Mouse (Mus musculus): ENCODE measurements around the gene 1600014C23Rik. TPM values are rescaled to one million over a fixed set of nuclear protein-coding genes. Genes with fewer than 3 reads are reported as not detected.

1600014C23Rik gene
- total RNA-seq, 1 experiment = not detected

DNA sequence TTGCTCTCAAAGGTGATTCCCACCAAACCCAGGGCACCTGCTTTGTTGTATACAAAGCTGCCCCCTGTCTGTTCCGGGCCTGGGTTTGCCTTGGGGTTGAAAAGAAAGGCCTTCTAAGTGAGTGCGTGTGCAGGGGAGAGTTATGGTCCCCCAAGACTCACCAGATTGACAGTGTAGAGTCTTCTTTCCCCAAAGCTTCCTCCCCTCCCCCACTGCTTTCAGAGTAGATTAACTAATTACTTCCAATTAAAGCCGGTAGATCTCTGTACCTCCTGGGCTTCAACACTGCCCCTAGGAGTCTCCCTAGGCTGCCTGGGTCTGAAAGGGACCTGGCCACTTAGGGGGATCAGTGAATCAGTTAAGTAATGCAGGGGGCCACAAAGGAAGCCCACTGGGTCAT, 689 bp upstream of the 1600014C23Rik start:
- Histone ChIP-seq H3K4me3 (ENCODE audit: insufficient read depth in 1 of 2, low read depth in 1 of 2, low read length in 2 of 2, poor library complexity in 1 of 2, severe bottlenecking in 1 of 2) (peak overlapping the region; percentile 62 to 63), H3K36me3 (ENCODE audit: control insufficient read depth, insufficient read depth, low read length, poor library complexity, severe bottlenecking) (no peaks in the 10 kb centered on the region), H3K4me1 (ENCODE audit: control insufficient read depth in 2 of 2, insufficient read depth in 2 of 2, low read length in 2 of 2, poor library complexity in 1 of 2) (peaks cover 4 to 30% of the 10 kb centered on the region in 2 experiments; a peak in 3 of 4 replicates), H3K27ac (ENCODE audit: insufficient read depth, low read depth, low read length, poor library complexity, severe bottlenecking) (no peak overlapping the region), H3K9ac (ENCODE audit: insufficient read depth, low read depth, low read length, poor library complexity, severe bottlenecking) (peak overlapping the region; percentile 63), H3K9me3 (ENCODE audit: control insufficient read depth, insufficient read depth, low read depth, low read length) (no peaks in the 10 kb centered on the region)
- no peak for DNase-seq (ENCODE audit: low read depth, low spot score)
- in situ Hi-C loops (cut with MboI; ENCODE audit: low sequenced_read_pairs in 2 of 2, unreplicated experiment in 2 of 2) = loop anchor here in 1 of 2 experiments (5.0 kb wide), 1 partner anchor 298 kb away; the partner anchor contains the start of gene Vegfa
- TF ChIP-seq CHD2 (IDR thresholded peaks at IDR 0.05; ENCODE audit: low read depth, low read length) (no peak), ZNF384 (IDR thresholded peaks at IDR 0.05; ENCODE audit: low read depth, low read length) (no peak), HCFC1 (IDR thresholded peaks at IDR 0.05; ENCODE audit: borderline replicate concordance, insufficient read depth, low read length) (no peak), ZC3H11A (IDR thresholded peaks at IDR 0.05; ENCODE audit: borderline replicate concordance, low read depth, low read length) (no peak), MAFK (IDR thresholded peaks at IDR 0.05; ENCODE audit: insufficient read depth, low read depth, low read length) (no peak)

DNA sequence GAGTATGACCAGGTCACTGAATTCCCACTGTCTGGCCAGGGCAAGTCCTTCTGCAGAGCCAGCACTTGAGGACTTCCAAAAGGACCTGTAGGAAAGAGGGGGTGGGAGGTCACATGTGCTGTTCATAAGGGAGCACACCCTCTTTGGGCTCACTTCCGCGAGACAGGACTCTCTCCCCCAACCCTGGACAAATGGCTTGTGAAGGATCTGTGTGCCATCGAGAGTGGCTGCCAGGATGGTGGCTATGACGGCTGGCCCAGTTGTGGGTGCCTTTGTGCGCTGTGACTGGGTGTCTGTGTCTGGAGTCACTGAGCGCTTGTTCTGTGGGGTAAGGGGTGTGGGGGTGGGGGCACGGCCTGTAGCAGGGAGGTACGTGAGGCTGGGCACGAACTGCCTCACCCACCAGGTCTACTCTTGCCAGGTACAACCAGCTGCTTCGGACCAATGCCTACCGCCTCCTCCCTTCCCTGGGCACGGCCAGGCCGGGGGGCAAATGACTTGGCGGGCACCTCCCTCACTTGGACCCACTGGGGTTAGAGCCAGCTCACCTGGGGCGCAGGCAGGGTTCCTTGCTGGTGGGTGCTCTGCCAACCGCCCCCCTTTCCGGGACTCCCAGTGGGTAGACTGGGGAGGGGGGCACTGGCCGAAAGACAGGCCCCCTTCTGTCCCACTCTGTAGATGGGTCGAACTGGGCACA, 458 bp downstream of the 1600014C23Rik start:
- Histone ChIP-seq H3K4me3 (ENCODE audit: insufficient read depth in 1 of 2, low read depth in 1 of 2, low read length in 2 of 2, poor library complexity in 1 of 2, severe bottlenecking in 1 of 2) (peak overlapping the region; percentile 62 to 63), H3K9me3 (ENCODE audit: control insufficient read depth, insufficient read depth, low read depth, low read length) (no peaks in the 10 kb centered on the region), H3K27ac (ENCODE audit: insufficient read depth, low read depth, low read length, poor library complexity, severe bottlenecking) (no peak overlapping the region), H3K9ac (ENCODE audit: insufficient read depth, low read depth, low read length, poor library complexity, severe bottlenecking) (peak overlapping the region; percentile 63), H3K36me3 (ENCODE audit: control insufficient read depth, insufficient read depth, low read length, poor library complexity, severe bottlenecking) (no peaks in the 10 kb centered on the region), H3K4me1 (ENCODE audit: control insufficient read depth in 2 of 2, insufficient read depth in 2 of 2, low read length in 2 of 2, poor library complexity in 1 of 2) (peaks cover 4 to 30% of the 10 kb centered on the region in 2 experiments; a peak in 3 of 4 replicates)
- in situ Hi-C loops (cut with MboI; ENCODE audit: low sequenced_read_pairs in 2 of 2, unreplicated experiment in 2 of 2) = loop anchor here in 1 of 2 experiments (5.0 kb wide), 1 partner anchor 299 kb away; the partner anchor contains the start of gene Vegfa
- TF ChIP-seq HCFC1 (IDR thresholded peaks at IDR 0.05; ENCODE audit: borderline replicate concordance, insufficient read depth, low read length) (no peak), CHD2 (IDR thresholded peaks at IDR 0.05; ENCODE audit: low read depth, low read length) (no peak)
- no peak for DNase-seq (ENCODE audit: low read depth, low spot score)

DNA sequence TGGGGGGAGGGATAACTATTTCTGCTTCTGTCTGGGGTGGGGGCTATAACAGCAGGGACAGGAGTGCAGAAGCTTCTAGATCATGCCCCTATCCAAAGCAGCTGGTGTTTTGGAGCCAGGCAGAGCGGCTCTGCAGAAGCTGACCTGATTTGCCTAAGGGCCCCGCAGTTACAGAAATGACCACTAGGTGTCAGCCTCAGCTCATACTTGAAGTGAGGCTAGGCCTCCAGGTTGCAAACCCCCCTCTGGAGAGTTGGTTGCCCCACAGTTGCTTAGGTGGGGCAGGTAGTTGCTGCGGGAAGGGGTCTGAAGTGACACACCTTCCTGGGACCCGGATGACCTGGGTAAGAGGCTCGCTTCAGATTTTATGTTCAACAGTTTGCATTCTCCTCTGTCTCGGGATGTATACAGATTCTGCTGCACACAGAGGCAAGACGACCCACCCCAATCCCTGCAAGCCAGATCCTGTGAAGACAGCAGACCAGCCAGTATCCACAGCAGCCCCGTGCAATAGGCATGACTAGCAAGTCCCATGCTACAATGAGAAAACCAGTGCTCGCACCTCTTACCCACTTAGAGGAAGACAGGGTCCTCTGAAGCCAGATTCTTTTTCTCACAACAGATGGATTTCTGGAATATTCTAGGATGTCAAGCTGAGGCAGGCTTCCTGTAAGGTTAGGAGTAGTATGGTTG, 2.3 kb downstream of the 1600014C23Rik start:
- peak; percentile 84 for DNase-seq (ENCODE audit: low read depth, low spot score)
- TF ChIP-seq HCFC1 (IDR thresholded peaks at IDR 0.05; ENCODE audit: borderline replicate concordance, insufficient read depth, low read length) (0 out of 2 replicates have a peak, but pooled peaks have one; percentile 21), MAFK (IDR thresholded peaks at IDR 0.05; ENCODE audit: insufficient read depth, low read depth, low read length) (no peak), CHD2 (IDR thresholded peaks at IDR 0.05; ENCODE audit: low read depth, low read length) (no peak), ZC3H11A (IDR thresholded peaks at IDR 0.05; ENCODE audit: borderline replicate concordance, low read depth, low read length) (peak; percentile 97), ZNF384 (IDR thresholded peaks at IDR 0.05; ENCODE audit: low read depth, low read length) (no peak)
- Histone ChIP-seq H3K4me1 (ENCODE audit: control insufficient read depth in 2 of 2, insufficient read depth in 2 of 2, low read length in 2 of 2, poor library complexity in 1 of 2) (peaks cover 4 to 29% of the 10 kb centered on the region in 2 experiments; a peak in 3 of 4 replicates), H3K4me3 (ENCODE audit: insufficient read depth in 1 of 2, low read depth in 1 of 2, low read length in 2 of 2, poor library complexity in 1 of 2, severe bottlenecking in 1 of 2) (no peak overlapping the region), H3K36me3 (ENCODE audit: control insufficient read depth, insufficient read depth, low read length, poor library complexity, severe bottlenecking) (no peaks in the 10 kb centered on the region), H3K9me3 (ENCODE audit: control insufficient read depth, insufficient read depth, low read depth, low read length) (no peaks in the 10 kb centered on the region), H3K9ac (ENCODE audit: insufficient read depth, low read depth, low read length, poor library complexity, severe bottlenecking) (no peak overlapping the region), H3K27ac (ENCODE audit: insufficient read depth, low read depth, low read length, poor library complexity, severe bottlenecking) (no peak overlapping the region)
- in situ Hi-C loops (cut with MboI; ENCODE audit: low sequenced_read_pairs in 2 of 2, unreplicated experiment in 2 of 2) = loop anchor here in 1 of 2 experiments (5.0 kb wide), 1 partner anchor 301 kb away; the partner anchor contains the start of gene Vegfa

GRCm38 (mm10) chr17:45730696-45731095, 2.9 kb downstream of the 1600014C23Rik start:
- DNase-seq (ENCODE audit: low read depth, low spot score) = no peak
- Histone ChIP-seq H3K9me3 (ENCODE audit: control insufficient read depth, insufficient read depth, low read depth, low read length) (no peaks in the 10 kb centered on the region), H3K4me3 (ENCODE audit: insufficient read depth in 1 of 2, low read depth in 1 of 2, low read length in 2 of 2, poor library complexity in 1 of 2, severe bottlenecking in 1 of 2) (no peak overlapping the region), H3K4me1 (ENCODE audit: control insufficient read depth in 2 of 2, insufficient read depth in 2 of 2, low read length in 2 of 2, poor library complexity in 1 of 2) (peaks cover 4 to 30% of the 10 kb centered on the region in 2 experiments; a peak in 3 of 4 replicates), H3K36me3 (ENCODE audit: control insufficient read depth, insufficient read depth, low read length, poor library complexity, severe bottlenecking) (no peaks in the 10 kb centered on the region), H3K9ac (ENCODE audit: insufficient read depth, low read depth, low read length, poor library complexity, severe bottlenecking) (no peak overlapping the region), H3K27ac (ENCODE audit: insufficient read depth, low read depth, low read length, poor library complexity, severe bottlenecking) (no peak overlapping the region)
- in situ Hi-C loops (cut with MboI; ENCODE audit: low sequenced_read_pairs in 2 of 2, unreplicated experiment in 2 of 2) = loop anchor here in 1 of 2 experiments (5.0 kb wide), 1 partner anchor 302 kb away; the partner anchor contains the start of gene Vegfa
- TF ChIP-seq ZNF384 (IDR thresholded peaks at IDR 0.05; ENCODE audit: low read depth, low read length) = no peak
- TF ChIP-seq ZC3H11A (IDR thresholded peaks at IDR 0.05; ENCODE audit: borderline replicate concordance, low read depth, low read length) = no peak
- TF ChIP-seq MAFK (IDR thresholded peaks at IDR 0.05; ENCODE audit: insufficient read depth, low read depth, low read length) = no peak
- no peak for TF ChIP-seq HCFC1 (IDR thresholded peaks at IDR 0.05; ENCODE audit: borderline replicate concordance, insufficient read depth, low read length)
- TF ChIP-seq CHD2 (IDR thresholded peaks at IDR 0.05; ENCODE audit: low read depth, low read length) = no peak
